Mouse (Mus musculus) liver (tissue): ENCODE data around the gene Ccdc33.

Experiments
- DNase-seq: peaks from one replicate; pipeline ENCODE4 v3.0.0-alpha.2; 2020; ENCODE audit warnings: mixed read lengths

Gene Ccdc33

DNA sequence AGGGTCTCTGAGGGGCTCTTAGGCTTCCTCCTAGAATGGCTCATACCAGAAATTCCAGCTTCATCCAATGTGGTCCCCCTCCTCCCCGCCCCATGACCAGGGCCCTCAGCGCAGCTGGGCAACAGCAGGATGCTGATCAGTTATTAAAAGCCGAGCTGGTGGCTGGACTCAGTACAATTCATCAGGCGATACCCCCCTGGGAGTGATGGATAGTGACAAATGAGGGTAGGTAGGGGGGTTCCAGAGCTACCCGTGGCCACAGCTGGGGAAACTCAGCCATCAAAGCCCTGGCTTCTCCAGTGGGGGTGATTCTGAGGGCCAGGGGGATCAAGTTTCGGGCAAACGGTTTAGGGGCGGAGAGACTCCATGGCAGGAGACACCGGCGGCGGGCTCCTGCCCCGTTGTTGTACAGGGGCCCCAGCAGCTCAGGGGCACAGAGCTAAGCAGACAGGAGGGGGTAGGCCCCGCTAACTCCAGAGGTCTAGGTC lies 10.3 kb upstream of the Ccdc33 start:
- no peak for DNase-seq

DNA sequence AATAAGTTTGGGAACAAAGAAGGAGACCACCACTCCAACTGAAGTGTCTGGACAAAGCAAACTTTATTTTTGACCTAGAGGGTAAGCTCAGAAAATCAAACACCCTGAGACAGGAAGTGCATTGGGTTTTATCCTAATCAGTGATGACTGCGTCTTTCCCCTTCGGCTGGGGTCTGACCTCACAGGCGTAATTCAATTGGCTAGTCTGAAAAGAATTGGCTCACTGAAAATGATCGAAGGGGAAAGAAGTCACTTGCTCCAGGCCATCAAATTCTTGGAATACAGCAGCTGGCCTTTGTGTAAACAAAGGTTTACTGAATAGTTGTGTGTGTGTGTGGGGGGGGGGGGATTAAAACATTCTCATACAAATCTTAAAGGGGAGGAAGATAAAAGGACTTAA lies 7.2 kb upstream of the Ccdc33 start:
- DNase-seq, result no peak

DNA sequence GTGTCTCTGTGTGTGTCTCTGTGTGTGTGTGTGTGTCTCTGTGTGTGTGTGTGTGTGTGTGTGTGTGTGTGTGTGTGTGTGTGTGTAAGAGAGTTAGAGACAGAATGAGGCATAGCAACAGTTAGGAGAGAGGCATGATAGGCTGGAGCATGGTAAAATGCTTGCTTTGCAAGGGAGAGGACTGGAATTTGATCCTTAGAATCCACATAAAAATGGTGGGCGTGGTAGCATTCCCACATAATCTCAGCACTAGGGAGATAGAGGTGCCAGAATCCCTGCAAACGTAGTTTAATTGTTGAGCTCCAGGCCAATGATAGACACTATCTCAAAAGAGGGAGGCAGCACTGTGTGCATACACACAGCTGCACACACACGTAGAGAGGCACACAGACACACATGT lies 6.5 kb upstream of the Ccdc33 start:
- DNase-seq, result no peak

DNA sequence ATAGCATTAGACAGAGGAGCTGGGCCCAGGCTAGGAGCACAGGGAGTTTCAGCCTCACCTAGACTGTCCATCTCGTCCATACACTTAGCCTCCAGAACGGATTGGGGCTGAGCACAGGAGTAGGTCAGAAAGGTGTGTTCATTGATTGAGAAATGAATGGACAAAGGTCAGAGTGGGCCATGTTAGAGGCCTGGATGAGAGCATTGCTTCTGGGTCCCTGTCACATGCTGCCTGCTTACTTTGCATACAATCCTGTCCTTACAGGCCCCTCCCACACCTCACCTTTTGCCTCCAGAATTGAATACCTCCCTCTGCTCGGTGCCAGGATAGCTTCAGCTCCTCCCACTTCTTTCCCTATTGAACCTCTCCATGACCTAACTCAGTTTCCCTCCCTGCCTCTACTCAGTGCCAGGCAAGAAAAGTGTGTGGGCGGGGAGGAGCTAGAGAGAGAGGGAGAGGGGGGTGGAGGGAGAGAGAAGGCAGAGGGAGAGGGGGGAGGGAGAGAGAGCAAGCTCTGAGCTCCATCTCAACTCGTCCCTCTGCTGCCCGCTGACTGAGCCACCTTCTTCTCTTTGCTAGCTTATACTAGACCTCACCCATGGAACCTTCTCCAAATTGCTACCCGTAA lies 2.5 kb downstream of the Ccdc33 start:
- no peak for DNase-seq

DNA sequence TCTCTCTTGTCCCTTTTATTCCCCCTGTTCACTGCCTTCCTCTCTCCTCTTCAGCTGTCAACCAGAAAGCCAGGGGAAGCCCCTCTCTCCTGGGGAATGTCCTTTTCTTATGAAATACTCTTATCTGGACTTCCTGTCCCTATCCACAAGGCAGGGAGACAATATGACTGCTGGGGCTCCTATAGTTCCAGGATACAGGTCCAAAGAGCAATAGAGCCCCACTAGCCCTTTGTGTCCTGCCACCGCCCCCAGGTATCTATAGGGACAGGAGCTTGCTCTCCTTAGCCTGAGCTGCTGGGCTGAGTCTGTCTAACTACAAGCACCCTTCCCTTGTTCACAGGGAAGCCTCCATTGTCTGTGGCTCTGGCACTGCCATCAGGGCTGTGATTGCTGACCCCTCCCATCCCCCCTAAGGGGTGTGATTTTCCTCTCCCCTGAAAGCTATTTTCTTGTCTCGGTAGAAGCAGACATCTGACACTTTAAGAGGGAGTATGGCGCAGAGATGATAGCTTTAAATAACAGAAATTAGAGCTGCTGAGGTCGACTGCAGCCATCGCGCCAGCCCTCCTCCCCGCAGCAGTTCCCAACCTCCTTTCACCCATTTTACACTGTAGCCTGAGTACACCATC lies 3.2 kb downstream of the Ccdc33 start:
- no peak for DNase-seq

DNA sequence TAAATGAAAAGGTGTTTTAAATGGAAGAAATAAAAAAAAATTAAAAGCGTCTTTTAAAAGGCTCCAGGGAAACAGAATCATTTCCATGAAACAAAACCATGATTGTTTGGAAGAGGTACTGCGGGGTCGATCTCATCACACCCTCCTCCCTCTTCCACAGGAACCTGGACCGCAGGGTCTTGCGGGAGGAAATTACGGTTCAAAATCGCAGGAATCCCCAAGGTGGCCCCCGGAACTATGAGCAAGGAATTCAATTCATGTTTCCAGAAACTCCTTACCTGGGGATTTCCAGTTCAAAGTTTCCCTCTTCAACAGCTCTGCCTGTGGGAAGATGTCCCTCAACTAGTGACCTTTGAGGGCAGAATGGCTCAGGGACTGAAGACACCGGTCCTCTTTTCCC lies 4.6 kb downstream of the Ccdc33 start:
- DNase-seq, result no peak

DNA sequence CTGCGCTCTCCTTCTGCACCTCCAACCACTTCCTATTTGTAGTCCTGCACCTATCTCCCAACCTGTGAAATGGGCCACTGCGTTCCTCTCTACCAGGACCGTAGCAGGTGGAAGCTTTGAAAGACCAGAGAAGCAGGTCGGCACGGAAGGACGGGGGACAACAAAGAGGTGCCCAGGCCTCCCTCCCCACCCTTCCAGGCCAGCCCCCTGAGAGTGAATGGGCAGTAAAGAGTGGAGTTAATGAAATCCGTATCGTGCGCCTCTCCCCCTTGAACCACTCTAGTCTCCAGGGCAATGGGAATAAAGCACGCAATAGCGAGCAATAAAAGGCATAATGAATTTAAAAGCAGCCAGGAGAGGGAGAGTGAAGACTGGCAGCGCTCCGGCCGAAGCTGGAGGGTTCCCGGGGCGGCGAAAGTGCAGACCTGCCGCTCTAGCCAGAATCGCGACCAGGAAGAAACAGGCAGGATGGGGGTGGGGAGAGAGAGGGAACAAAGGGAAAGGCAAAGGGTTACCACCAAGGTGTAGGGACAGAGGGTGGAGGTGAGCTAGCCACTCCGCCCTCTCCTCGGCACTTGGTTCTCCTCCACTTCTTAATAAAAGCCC lies 5.2 kb downstream of the Ccdc33 start:
- DNase-seq, result no peak

DNA sequence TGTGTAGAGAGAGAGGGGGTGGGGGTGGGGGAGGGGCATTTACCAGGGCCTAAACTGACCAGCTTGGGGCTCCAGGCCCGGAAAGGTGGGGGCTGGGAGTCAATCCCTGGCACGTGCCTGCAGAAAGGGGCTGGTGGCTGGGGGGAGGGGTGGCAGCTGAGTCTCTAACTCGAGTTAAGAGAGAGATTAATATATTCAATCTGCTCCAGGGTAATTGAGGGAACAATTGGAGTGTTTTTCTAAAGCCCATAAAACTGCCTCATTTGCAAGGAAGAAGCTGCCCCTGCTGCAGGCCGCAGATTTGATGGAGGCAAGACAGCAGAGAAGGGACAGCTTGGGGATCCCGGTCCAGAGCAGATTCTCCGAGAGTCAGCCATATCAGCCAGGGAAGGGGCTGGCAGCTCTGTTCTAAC lies 5.8 kb downstream of the Ccdc33 start:
- peak; percentile 26 for DNase-seq

DNA sequence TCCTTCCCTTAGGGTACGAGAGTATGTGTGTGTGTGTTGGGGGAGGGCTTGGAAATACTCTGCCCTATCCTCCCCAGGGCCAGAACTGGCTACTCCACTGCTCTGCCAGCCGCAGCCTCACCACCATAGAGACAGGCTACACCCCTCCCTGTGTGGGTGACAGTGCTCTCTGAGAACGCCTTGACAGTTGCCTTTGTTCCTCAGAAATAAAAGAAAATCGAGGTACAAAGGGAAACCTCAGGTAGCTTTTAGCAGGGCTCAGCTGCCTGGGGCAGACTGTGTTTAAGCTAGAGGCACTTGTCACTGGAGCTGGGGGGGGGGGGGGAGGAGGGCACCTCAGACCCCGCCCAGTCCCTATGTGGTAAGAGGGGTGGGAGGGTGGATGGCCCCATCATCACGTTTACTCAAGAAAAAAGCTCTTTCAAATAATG lies 6.3 kb downstream of the Ccdc33 start:
- DNase-seq, result no peak

DNA sequence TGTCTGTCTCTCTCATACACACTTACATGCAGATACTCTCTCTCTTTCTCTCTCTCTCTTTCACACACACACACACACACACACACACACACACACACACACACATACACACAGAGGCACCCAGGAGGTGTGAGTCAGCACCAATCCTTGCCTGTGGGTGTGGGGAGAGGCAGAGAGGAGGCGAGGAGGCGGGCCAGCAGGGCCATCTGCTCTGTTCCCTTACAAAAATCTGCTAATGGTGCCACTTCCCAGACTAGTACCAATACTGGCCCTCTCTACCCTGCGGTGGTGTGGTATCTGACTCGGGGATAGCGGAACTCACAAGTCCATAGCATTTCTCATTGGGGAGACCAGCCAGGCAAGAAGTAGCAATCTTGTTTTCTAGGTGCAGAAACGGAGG lies 7.2 kb downstream of the Ccdc33 start:
- DNase-seq, result no peak

DNA sequence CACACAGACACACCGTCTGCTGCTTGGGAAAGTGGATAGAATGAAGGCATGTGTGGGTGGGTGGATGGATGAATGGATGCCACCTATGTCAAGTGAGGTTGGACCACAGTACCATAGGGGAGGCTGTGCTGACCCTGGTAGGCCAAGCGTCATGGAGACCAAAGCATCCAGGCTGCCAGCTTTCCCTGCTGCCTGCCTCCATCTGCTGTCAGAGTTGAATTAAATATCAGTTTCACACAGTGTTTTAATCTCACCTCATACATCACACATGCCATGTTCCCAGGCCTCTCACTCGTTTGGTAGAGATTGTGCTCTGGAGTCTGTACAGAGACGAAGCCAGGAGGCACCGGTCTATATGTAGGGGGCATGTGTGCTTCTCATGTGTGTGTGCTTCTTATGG lies 7.8 kb downstream of the Ccdc33 start:
- no peak for DNase-seq

DNA sequence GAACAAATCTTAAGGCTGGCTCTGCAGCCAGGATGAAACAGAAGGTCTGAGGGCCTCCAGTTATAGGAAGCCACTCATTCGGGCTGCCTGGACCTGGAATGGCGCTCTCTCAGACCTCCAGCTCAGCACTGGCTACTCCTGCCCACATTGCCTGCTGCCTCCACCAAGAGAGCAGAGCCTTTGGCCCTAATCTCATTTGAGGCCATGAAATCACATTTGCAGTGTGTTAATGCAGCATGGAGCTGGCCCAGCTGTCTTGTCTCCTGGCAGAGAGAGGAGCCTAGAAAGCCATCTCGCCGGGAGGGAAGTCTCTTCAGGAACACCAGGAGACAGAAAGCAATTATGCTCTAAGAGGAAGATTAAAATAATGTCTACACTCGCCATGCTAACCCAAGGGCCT lies 11.1 kb downstream of the Ccdc33 start:
- no peak for DNase-seq

DNA sequence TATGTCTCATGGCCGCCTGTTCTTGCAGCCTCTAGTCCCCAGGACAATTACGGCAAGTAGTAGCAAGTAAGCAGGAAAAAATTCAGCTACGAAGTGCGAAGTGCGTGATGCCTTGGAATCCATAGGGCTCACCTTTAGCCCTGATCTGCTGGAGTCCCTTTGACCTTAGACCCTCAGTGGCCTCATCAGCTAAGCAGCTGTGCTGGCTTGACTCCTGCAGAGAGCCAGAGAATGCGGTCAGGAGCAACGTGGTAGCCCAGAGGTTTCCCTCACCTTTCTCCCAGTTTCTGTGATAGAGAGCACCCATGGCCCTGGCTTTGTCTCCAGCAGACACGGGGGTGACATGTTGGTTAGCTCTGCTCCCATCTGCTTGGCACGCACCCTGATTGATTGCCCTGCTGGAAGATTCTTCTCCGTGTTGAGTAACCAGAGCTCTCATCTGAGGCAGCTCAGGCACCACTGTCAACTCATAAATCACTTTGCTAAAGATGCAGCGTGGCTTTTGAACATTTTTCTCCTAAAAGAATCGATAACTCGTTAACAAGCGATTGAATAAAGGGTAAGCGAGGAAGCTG lies 12.9 kb downstream of the Ccdc33 start:
- no peak for DNase-seq

DNA sequence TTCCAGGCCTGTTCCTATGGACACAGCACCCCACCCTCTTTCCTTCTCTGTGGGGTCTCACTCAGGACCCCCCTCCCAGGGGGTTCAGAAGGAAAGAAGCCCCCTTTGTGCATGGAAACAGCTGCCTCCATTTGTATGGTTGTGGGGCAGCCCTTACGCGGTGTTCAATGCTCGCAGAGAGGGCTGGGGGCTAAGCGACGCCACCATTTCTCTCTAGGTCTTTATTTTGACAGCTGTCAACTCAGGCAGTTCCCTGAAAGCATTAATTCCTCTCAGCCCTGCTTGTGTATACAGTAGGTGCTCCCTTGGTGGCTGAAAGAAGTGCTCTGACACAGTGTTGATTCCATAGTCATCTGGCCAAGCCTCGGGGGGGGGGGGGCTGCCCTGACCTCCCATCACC lies 15.0 kb downstream of the Ccdc33 start:
- DNase-seq, result no peak

DNA sequence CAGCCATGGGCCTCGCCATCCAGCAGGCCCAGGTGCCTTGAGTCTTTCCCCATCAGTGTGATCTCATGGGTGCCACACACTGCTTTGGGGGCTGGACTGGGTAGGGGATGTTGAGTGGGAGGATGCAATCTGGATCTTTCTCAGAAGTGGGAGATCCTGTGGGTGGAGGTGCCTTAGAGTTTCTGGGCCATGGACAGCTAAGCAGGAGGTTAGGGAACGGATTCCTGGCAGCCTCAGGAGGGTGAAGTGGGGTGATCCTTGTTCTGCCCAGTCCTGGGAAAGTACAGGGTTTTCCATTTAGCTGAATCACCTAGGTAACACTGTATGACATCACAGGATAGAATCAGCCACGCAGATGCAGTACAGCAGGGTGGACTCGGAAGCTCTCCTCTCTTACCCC lies 16.6 kb downstream of the Ccdc33 start:
- DNase-seq, result no peak

DNA sequence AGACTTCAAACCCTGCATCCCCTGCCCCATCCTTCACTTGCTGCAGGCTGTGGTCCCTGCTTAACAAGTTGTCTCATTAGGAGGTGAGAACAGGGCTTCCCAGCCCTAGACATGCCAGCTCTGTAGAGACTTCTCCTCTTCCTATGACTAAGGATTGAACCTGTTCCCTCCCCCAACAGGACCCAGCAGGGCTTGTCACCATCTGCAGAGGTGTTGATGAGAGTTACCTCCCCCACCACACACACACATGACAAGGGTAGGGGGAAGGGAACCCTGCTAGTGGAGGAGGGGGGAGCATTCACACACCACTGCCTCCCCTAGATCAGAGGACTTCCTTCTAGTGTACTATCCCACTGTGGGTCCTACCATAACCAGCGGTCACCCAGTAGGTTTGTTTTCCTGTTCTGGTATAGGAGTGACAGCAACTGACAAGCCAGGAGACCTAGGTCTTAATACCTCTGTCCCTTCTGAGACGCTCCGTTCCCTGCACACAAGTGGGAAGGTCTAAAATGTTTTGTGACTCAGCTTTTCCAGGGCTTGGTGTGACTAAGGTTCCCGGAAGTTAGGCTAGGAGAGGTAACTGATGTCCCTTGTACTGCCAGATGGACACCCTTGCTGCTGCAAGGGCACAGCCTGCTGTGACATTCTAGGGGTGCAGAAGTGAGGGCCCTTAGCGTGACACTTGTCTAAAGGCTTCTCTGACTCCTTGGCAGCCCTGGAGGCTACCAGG lies 18.6 kb downstream of the Ccdc33 start:
- DNase-seq, result no peak

DNA sequence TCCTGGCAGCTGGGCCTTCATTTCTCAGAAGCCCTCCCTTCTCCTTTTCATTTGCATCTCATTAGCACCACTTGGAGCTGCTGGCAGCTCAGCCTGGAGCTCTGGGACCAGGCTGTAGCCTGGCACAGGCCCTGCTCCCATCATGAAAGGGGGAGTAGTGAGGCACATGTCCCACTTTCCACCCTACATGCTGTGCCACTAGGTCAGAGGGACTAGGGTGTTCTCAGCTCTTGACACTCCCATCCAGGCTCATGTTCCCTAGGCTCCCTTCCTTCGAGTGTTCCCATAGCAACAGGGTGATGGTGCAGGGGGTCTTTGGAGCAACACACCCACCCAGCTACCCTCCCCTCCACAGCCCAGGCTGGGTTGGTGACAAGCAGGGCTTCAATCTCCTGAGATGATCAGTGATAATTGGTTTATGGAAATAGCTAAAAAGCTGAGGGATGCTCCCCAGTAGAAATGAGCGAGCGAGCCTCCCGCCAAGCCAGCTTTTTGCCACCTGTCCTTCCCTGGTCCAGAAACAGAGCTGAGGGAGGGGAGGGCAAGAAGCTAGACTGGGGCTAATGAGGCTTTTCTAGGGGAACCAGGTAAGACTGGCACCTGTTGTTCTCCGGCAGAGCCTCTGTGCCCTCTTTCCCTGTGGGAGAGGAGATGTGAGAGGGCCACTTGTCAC lies 21.9 kb downstream of the Ccdc33 start:
- DNase-seq, result no peak

DNA sequence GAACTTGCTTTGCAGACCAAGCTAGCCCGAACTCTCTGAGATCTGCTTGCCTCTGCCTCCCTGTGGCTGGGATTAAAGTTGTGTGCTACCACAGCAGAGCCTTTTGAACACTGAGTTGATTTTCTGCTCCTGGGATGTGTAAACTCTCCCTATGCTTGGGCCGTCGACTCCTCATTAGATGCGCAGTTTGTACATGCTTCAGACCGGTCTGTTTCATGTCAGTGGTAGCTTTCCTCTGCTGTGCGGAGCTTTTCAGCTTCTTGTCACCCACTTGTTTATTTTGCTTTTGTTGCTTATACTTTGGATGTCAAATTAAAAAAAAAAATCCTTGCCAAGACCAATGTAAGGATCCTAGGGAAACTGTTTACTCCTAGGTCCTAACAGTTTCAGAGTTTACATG lies 22.6 kb downstream of the Ccdc33 start:
- DNase-seq, result no peak

DNA sequence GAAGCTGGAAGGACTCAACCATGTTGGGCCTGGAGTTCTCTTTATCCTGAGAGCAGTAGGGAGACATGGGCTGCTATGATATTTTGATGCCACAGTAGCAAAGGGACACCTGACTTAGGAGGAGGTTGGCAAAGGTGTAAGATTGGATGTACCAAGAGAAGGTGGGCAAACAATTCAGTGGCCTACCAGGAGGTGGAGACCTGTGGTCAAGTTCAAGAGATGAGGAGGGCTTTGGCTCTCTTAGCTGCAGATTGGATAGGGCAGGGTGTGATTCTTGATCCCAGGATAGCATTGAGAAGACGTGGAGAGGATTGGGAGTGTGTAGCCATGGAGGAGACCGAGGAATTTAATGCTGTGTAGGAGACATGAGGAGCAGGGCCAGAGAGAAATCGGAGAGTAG lies 24.8 kb downstream of the Ccdc33 start:
- no peak for DNase-seq

DNA sequence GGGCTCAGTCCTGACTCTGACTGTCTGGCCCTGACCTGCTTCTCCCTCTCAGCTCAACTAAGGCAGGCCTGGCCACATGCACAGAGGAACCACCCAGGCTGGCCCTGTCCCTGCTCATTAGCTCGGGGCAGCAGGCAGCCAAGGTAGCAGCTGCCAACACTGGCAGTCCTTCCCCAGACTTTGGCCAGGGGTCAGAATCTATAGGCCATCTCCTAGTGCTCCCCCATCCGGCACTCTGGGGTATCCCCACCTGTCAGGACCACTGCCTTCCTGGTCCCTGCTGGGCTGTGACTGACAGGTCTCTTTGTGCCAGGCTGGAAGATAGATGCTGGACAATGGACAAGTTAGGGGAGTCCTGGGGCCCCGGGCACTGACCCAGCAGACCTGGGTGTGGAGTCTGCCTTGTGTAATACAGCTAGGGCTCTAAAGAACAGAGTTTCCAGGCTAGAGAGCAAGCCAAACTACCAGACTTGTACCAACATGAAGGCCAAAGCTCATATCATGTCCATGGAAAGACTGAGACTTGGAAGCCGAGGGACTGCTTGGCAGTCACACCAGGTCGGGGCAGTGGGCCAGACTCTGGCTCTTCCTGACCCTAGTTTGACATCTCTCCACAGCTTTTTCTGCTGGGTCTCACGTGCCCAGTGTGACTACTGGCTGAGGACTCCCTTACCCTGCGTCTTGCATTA lies 25.9 kb downstream of the Ccdc33 start:
- no peak for DNase-seq

DNA sequence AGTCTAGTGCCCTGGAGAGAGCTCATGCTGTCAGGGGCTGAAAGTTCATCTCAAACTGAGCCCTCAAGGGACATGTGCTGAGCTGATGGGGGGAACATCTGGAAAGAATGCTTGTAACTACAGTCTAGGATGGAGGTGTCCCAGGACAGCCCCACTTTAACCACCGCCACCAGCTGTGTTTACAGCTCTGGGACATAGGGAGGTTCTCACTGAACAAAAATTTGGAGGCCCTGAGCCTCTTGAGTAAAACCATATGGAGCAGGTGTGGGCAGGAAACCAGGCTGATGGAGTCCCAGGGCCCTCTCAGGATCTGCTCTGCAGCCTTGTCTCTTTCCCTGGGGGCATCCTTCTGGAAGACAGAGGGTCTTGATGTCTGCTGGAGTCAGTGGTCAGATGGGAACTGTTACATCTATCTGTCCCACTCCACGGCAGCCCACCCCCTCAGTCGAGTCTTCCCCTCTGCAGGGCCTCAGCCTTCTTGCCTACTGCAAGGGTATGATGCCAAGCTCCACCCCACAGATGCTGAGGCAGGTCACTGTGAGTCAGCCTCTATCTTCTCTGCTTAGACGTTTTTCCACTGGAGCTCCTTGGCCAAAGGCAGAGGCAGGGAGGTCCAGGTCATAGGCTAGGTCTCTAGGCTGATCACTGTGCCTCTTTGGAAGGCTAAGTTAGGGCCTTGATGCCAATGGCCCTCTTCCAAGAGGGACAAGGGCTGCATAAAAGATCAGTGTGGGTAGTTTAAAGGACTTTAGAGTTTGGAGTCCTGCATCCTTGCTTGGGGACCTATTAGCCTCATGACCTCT lies 26.8 kb downstream of the Ccdc33 start:
- no peak for DNase-seq
